Mouse (Mus musculus) liver, embryonic 14.5 days (tissue): Measurements from ENCODE around the gene Chn2.

ENCODE experiments used
- CTCF ChIP-seq: IDR thresholded peaks from 2 replicates; pipeline ENCODE4 v1.5.1; 2016; ENCODE audit warnings: antibody characterized with exemption, low read depth, control low read depth
- EP300 ChIP-seq: IDR thresholded peaks from 2 replicates; pipeline ENCODE4 v1.6.1; 2016; ENCODE audit warnings: antibody characterized with exemption, low read depth

DNA sequence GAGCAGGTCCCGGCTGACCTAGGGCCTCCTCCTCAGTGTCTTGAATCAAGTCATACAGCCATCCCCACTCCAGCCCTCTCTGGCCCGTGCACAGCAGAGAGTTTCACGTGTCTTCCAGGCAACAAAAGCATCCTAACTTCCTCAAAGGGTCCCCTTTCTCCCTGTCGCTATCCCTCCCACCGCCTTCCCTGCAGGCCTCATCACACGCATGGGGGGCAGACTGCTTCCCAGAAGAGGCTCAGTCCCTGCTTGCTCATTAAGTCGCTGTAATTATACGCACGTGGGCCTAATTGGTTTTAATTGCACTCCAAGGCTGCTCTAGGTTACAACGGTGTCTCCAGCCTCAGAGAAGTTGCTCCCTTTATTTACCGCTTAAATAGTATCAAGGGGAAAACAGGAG lies 216.0 kb downstream of the Chn2 start:
- no peak for TF ChIP-seq CTCF
- no peak for TF ChIP-seq EP300
